Mouse (Mus musculus) macrophage (primary cell): ENCODE data around the gene Pomgnt2. TPM values are rescaled to one million over a fixed set of nuclear protein-coding genes. Genes with fewer than 3 reads are reported as not detected.
"Not testable (repeated sequence)": the region's sequence is repeated elsewhere in the genome, so short reads cannot be mapped to it uniquely, and the experiment has no call there.

Experiments
- H3K27ac ChIP-seq: fragments of 350-480 bp; formaldehyde crosslinking; 2 replicates; pipeline ENCODE4 v1.9.0; 2021
- H3K36me3 ChIP-seq: fragments of 350-480 bp; formaldehyde crosslinking; 2 replicates; pipeline ENCODE4 v1.9.0; 2021; ENCODE audit errors: inconsistent target
- H3K4me3 ChIP-seq: fragments of 350-480 bp; formaldehyde crosslinking; 2 replicates; pipeline ENCODE4 v1.9.0; 2021; ENCODE audit errors: inconsistent target
- H3K79me2 ChIP-seq: fragments of 350-480 bp; formaldehyde crosslinking; 2 replicates; pipeline ENCODE4 v1.9.0; 2021; ENCODE audit errors: inconsistent target
- WGBS: methylation state at CpG from one replicate; pipeline ENCODE4 v1.1.7; 2026; ENCODE audit warnings: inconsistent platforms; ENCODE audit not compliant: missing documents; 5-methylcytosine and 5-hydroxymethylcytosine counted together
- polyA plus RNA-seq: library from polyadenylated mRNA; stranded (reverse); fragments of 250-400 nt; gene quantifications from 3 replicates; pipeline ENCODE4 v1.2.4, GENCODE M21; 2018; ENCODE audit warnings: inconsistent platforms

The Pomgnt2 gene
- polyA plus RNA-seq, 1 experiment from 2014 or later = 0.93 TPM

DNA sequence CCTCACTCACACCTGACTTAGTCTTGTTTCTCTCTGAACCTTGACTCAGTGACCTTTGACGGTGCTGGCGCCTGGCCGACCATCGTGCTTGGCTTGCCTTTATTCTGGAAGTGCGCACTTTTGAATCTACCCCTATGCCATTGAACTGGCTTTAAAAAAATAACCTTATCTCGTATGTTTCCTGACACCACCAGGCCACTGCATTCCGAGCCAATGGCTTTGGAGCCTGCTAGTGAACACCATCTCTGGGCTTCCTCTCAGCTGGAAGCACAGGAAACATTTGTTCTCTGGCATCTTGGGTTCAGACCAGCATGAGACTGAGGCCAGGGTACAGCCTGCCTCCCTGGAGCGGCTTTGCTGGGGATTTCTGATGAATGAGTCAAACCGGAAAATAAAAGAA lies 25.9 kb upstream of the Pomgnt2 start:
- no peak overlapping the region for H3K4me3 ChIP-seq
- H3K36me3 ChIP-seq = no peaks in the 10 kb centered on the region
- no peak overlapping the region for H3K27ac ChIP-seq
- H3K79me2 ChIP-seq = no peaks in the 10 kb centered on the region
- 26% methylated on average over 9 of the region's 9 CpGs for WGBS

DNA sequence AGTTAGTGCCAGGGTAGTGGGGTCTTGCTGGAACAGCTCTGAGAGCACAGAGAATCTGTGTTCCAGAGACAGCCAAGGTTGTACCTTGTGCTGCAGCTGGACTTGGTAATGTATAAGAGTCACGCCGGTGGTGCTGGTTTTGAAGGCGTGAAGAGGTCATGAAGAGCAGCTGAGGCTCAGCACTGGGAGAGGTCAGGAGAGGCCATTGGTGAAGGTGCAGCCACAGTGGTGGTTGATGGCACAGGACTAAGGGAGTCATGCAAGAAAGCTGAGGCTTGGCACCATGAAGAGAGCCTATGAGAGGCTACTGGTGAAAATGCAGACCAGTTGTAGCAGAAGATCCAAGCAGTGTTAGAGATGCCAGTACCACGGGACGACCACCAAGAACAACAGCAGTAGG lies 24.7 kb upstream of the Pomgnt2 start:
- H3K27ac ChIP-seq = no peak overlapping the region
- no peaks in the 10 kb centered on the region for H3K79me2 ChIP-seq
- 90% methylated on average over 5 of the region's 5 CpGs for WGBS
- H3K4me3 ChIP-seq = no peak overlapping the region
- H3K36me3 ChIP-seq = no peaks in the 10 kb centered on the region

DNA sequence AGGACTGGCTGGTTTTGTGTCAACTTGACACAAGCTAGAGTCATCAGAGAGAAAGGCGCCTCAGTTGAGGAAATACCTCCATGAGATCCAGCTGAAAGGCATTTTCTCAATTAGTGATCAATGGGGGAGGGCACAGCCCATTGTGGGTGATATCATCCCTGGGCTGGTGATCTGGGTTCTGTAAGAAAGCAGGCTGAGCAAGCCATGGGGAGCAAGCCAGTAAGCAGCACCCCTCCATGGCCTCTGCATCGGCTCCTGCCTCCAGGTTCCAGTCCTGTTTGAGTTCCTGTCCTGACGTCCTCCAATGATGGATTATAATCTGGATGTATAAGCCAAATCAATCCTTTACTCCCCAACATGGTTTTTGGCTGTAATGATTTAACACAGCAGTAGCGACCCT lies 24.3 kb upstream of the Pomgnt2 start:
- 92% methylated on average over 4 of the region's 4 CpGs for WGBS
- not testable (repeated sequence) for H3K36me3 ChIP-seq, H3K27ac ChIP-seq, H3K79me2 ChIP-seq, H3K4me3 ChIP-seq

DNA sequence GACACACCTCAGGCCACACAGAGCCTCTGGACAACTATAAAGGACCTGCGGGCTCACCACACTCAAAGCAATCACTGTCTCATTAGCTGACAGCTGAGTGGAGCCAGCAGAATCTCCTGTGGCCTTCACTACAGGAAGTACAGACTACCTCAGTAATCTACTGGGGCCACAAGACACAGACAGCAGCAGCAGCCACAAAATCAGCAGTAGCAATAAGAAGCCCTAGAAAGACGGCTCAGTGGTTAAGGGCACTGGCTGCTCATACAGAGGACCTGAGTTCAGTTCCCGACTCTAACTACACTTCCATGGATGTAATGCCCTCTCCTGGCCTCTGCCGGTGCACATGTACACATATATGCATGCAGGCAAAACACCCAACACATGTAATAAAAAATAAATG lies 23.4 kb upstream of the Pomgnt2 start:
- WGBS = 93% methylated on average over 4 of the region's 4 CpGs
- Histone ChIP-seq H3K36me3 (no peaks in the 10 kb centered on the region), H3K27ac (no peak overlapping the region), H3K79me2 (no peaks in the 10 kb centered on the region), H3K4me3 (no peak overlapping the region)

GRCm38 (mm10) chr9:122018782-122019395 lies 22.0 kb upstream of the Pomgnt2 start:
- no peaks in the 10 kb centered on the region for H3K36me3 ChIP-seq

DNA sequence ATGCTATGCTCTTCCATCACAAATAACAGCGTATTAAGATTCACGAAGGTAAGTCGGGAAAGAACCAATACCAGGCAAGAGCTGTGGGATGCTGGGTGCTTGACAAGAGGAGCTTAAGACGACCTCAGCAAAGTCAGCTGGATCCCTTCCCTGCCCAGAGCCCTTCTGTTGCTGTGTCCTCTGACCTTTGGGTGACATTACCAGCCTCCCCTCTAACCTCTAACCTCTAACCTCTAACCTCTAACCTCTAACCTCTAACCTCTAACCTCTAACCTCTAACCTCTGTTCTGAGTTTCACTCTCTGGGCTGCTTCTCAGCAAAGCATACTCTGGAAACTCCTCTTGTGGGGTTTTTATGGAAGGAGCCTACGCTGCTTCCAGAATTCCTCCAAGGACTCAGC lies 21.2 kb upstream of the Pomgnt2 start:
- Histone ChIP-seq H3K27ac (no peak overlapping the region), H3K4me3 (no peak overlapping the region), H3K36me3 (no peaks in the 10 kb centered on the region), H3K79me2 (no peaks in the 10 kb centered on the region)
- WGBS = 94% methylated on average over 5 of the region's 5 CpGs

More at GRCm38 (mm10) chr9:122018782-122019395, 22.0 kb upstream of the Pomgnt2 start:
- H3K4me3 ChIP-seq = no peak overlapping the region
- no peak overlapping the region for H3K27ac ChIP-seq
- WGBS = 35% methylated on average over 8 of the region's 8 CpGs
- H3K79me2 ChIP-seq = no peaks in the 10 kb centered on the region

- Histone ChIP-seq H3K79me2 (no peaks in the 10 kb centered on the region), H3K27ac (no peak overlapping the region), H3K4me3 (no peak overlapping the region), H3K36me3 (no peaks in the 10 kb centered on the region)
- whole genome bisulfite sequencing = 4% methylated on average over 10 of the region's 10 CpGs
Observed at GRCm38 (mm10) chr9:122014241-122014667, 17.3 kb upstream of the Pomgnt2 start.

GRCm38 (mm10) chr9:122013629-122014028 lies 16.7 kb upstream of the Pomgnt2 start:
- Histone ChIP-seq H3K27ac (no peak overlapping the region), H3K79me2 (no peaks in the 10 kb centered on the region), H3K4me3 (no peak overlapping the region), H3K36me3 (no peaks in the 10 kb centered on the region)
- WGBS = 46% methylated on average over 4 of the region's 4 CpGs

DNA sequence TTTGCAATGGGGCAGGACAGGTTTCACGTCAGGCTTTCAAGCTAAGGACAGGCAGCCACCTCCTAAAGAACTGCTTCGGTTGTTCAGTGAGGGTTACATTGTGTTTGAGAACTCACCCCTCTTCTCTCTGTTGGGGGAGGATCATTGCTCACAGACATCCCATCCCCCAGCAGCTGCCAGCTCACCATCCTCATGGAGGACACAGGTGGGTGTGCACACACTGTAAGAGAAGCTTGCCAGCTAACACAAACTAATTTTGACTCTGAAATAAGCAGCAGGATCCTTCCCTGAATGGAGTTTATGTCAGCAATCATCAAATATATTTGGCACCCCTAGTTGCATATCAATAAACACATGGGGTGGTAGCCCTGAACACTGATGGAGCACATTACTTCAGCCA lies 15.9 kb upstream of the Pomgnt2 start:
- H3K36me3 ChIP-seq = no peaks in the 10 kb centered on the region
- H3K79me2 ChIP-seq = no peaks in the 10 kb centered on the region
- no peak overlapping the region for H3K27ac ChIP-seq
- WGBS = 88% methylated on average over 2 of the region's 2 CpGs
- no peak overlapping the region for H3K4me3 ChIP-seq

DNA sequence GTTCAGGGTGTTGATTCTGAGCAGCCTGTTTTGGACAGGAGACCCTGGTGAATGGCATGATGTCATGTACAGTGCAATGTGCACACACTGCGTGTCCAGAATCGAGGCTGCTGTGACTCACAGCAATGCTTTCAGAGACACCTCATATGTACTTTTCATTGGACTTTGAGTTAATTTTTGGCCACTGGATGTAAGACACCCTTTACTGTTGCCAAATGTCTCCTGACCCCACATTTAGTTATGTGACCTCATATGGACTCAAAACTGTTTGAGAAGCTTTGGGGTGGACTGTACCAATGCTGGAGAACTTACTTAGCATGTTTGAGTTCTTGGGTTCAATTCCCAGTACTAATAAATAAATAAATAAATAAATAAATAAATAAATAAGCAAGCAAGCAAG lies 13.8 kb upstream of the Pomgnt2 start:
- WGBS = 96% methylated on average over 2 of the region's 2 CpGs
- H3K79me2 ChIP-seq = no peaks in the 10 kb centered on the region
- no peaks in the 10 kb centered on the region for H3K36me3 ChIP-seq
- H3K27ac ChIP-seq = no peak overlapping the region
- H3K4me3 ChIP-seq = no peak overlapping the region

- H3K4me3 ChIP-seq = no peak overlapping the region
- no peaks in the 10 kb centered on the region for H3K79me2 ChIP-seq
- 71% methylated on average over 2 of the region's 2 CpGs for WGBS
- no peak overlapping the region for H3K27ac ChIP-seq
- no peaks in the 10 kb centered on the region for H3K36me3 ChIP-seq
Observed at GRCm38 (mm10) chr9:122008876-122009275, 12.0 kb upstream of the Pomgnt2 start.

- no peak overlapping the region for H3K4me3 ChIP-seq
Observed at GRCm38 (mm10) chr9:122006609-122007008, 9.7 kb upstream of the Pomgnt2 start.

DNA sequence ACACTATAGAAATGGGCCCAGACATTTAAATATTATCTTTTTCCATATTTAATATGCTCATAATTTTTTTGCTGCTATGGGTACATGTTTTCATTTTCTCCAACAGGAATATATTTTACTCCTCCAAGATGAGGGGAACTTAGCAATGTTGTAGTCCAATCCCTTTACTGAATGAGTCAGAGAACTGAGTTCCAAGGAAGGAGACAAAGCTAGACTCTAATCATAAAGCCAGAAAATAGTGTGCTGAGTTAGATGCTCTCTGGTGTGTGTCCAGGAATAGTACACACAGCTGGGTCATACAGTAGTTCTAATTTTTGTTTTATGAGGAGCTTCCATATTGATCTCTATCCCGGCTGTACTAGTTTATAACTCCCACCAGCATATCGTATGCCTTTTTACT lies 9.3 kb upstream of the Pomgnt2 start:
- Histone ChIP-seq H3K27ac (no peak overlapping the region), H3K4me3 (no peak overlapping the region), H3K79me2 (no peaks in the 10 kb centered on the region), H3K36me3 (no peaks in the 10 kb centered on the region)
- 97% methylated on average over 2 of the region's 2 CpGs for WGBS

More at GRCm38 (mm10) chr9:122006609-122007008, 9.7 kb upstream of the Pomgnt2 start:
- no peaks in the 10 kb centered on the region for H3K79me2 ChIP-seq
- no peaks in the 10 kb centered on the region for H3K36me3 ChIP-seq
- 17% methylated on average over 7 of the region's 7 CpGs for WGBS
- H3K27ac ChIP-seq = no peak overlapping the region

- Histone ChIP-seq H3K36me3 (no peaks in the 10 kb centered on the region), H3K27ac (no peak overlapping the region), H3K79me2 (no peaks in the 10 kb centered on the region), H3K4me3 (no peak overlapping the region)
- WGBS = 100% methylated on average over 4 of the region's 4 CpGs
Observed at GRCm38 (mm10) chr9:121997978-121998377, 1.1 kb upstream of the Pomgnt2 start.

- 2% methylated on average over 53 of the region's 53 CpGs for WGBS
- Histone ChIP-seq H3K4me3 (no peak overlapping the region; the same call in 1 of the 2 replicates), H3K36me3 (no peaks in the 10 kb centered on the region), H3K79me2 (no peaks in the 10 kb centered on the region), H3K27ac (no peak overlapping the region)
Observed at GRCm38 (mm10) chr9:121995508-121996131, 1.3 kb downstream of the Pomgnt2 start.
